Mouse (Mus musculus) kidney, adult 18-20 months (tissue): ENCODE results near the gene Tex101.
"Not testable (repeated sequence)": the region's sequence is repeated elsewhere in the genome, so short reads cannot be mapped to it uniquely, and the experiment has no call there.

Experiments used
- DNase-seq: peaks from one replicate; pipeline ENCODE4 v3.0.0; 2021

Gene Tex101

GRCm38 (mm10) chr7:24676575-24676974 is at the start of gene Tex101:
Gene Tex101 (minus strand): TSS chr7:24676675.
- no peak for DNase-seq

GRCm38 (mm10) chr7:24715039-24715438 is 38.6 kb upstream of the Tex101 start:
- no peak for DNase-seq

GRCm38 (mm10) chr7:24708832-24709292 is 32.4 kb upstream of the Tex101 start, which contains the start of gene BC049730:
Gene BC049730 (plus strand): TSS chr7:24709242.
- no peak for DNase-seq

- not testable (repeated sequence) for DNase-seq
Observed at GRCm38 (mm10) chr7:24702841-24703240, 26.4 kb upstream of the Tex101 start.

GRCm38 (mm10) chr7:24697891-24698290 is 21.4 kb upstream of the Tex101 start:
- not testable (repeated sequence) for DNase-seq

- not testable (repeated sequence) for DNase-seq
Observed at GRCm38 (mm10) chr7:24692693-24693092, 16.2 kb upstream of the Tex101 start.

GRCm38 (mm10) chr7:24687519-24687918 is 11.0 kb upstream of the Tex101 start:
- DNase-seq, result not testable (repeated sequence)

GRCm38 (mm10) chr7:24684121-24684520 is 7.6 kb upstream of the Tex101 start:
- not testable (repeated sequence) for DNase-seq

GRCm38 (mm10) chr7:24671944-24672439 is 4.5 kb downstream of the Tex101 start:
- DNase-seq, result no peak

- no peak for DNase-seq
Observed at GRCm38 (mm10) chr7:24664959-24665358, 11.5 kb downstream of the Tex101 start.

- DNase-seq, result no peak
Observed at GRCm38 (mm10) chr7:24664301-24664700, 12.2 kb downstream of the Tex101 start.

- DNase-seq, result peak; percentile 69
Observed at GRCm38 (mm10) chr7:24662575-24662974, 13.9 kb downstream of the Tex101 start.

GRCm38 (mm10) chr7:24661118-24661904 is 15.2 kb downstream of the Tex101 start:
- no peak for DNase-seq

- no peak for DNase-seq
Observed at GRCm38 (mm10) chr7:24659737-24660357, 16.6 kb downstream of the Tex101 start.

GRCm38 (mm10) chr7:24653681-24654080 is 22.8 kb downstream of the Tex101 start:
- DNase-seq, result peak; percentile 74

- no peak for DNase-seq
Observed at GRCm38 (mm10) chr7:24646486-24646885, 30.0 kb downstream of the Tex101 start.

- no peak for DNase-seq
Observed at GRCm38 (mm10) chr7:24644996-24645395, 31.5 kb downstream of the Tex101 start.

GRCm38 (mm10) chr7:24644492-24644891 is 32.0 kb downstream of the Tex101 start:
- no peak for DNase-seq

- DNase-seq, result peak; percentile 75
Observed at GRCm38 (mm10) chr7:24642491-24642890, 34.0 kb downstream of the Tex101 start.

GRCm38 (mm10) chr7:24640450-24640849 is 36.0 kb downstream of the Tex101 start:
- DNase-seq, result no peak

- peak; percentile 57 for DNase-seq
Observed at GRCm38 (mm10) chr7:24638026-24638856, 38.2 kb downstream of the Tex101 start.

GRCm38 (mm10) chr7:24637046-24637445 is 39.4 kb downstream of the Tex101 start:
- no peak for DNase-seq

- no peak for DNase-seq
Observed at GRCm38 (mm10) chr7:24636264-24636663, 40.2 kb downstream of the Tex101 start, which contains the start of gene Lypd3. Gene Lypd3 (plus strand): TSS chr7:24636550.
